ENCODE assay signal across 33 mouse cellular contexts in genomic region chr10:96394210-96394609, GRCm38 (mm10).
"Had no signal": no experiment of that assay in that cellular context is flagged by ENCODE, and none has a peak within 500 bp of the region (broad histone marks: within the 10 kb centered on the region; RNA-seq: fewer than 3 reads in every experiment).

No protein-coding gene starts in this region.

- H3K4me3 ChIP-seq: heart, embryonic 10.5 days; heart, embryonic 12.5 days; heart, embryonic 13.5 days; heart, embryonic 15.5 days; hindbrain, embryonic 10.5 days; hindbrain, embryonic 12.5 days; hindbrain, embryonic 13.5 days; hindbrain, embryonic 15.5 days; intestine, embryonic 15.5 days; kidney, embryonic 15.5 days; layer of hippocampus, adult 2 months had no signal

- H3K4me1 ChIP-seq: heart, embryonic 10.5 days; heart, embryonic 12.5 days; heart, embryonic 13.5 days; heart, embryonic 15.5 days; hindbrain, embryonic 13.5 days; intestine, embryonic 15.5 days had no signal

- H3K4me2 ChIP-seq: heart, embryonic 11.5 days; heart, embryonic 12.5 days; heart, embryonic 13.5 days; heart, embryonic 15.5 days; hindbrain, embryonic 12.5 days; hindbrain, embryonic 13.5 days; hindbrain, embryonic 14.5 days; hindbrain, embryonic 15.5 days; intestine, embryonic 15.5 days; kidney, embryonic 15.5 days had no signal

- H3K9me3 ChIP-seq: heart, embryonic 10.5 days; heart, embryonic 12.5 days; heart, embryonic 13.5 days; heart, embryonic 15.5 days; hindbrain, embryonic 10.5 days; hindbrain, embryonic 12.5 days; hindbrain, embryonic 13.5 days; hindbrain, embryonic 15.5 days; intestine, embryonic 15.5 days; kidney, embryonic 15.5 days had no signal

- H3K9ac ChIP-seq: heart, embryonic 12.5 days; heart, embryonic 13.5 days; heart, embryonic 15.5 days; hindbrain, embryonic 12.5 days; hindbrain, embryonic 13.5 days; hindbrain, embryonic 14.5 days; hindbrain, embryonic 15.5 days; intestine, embryonic 15.5 days; kidney, embryonic 15.5 days had no signal

- DNase-seq: heart, postnatal 10 days; heart, postnatal 14 days; heart, postnatal 4 days; kidney, adult 11 months; kidney, adult 18-20 months; kidney, adult 2 months; kidney, adult 8-10 months; kidney, adult 9 months; kidney, postnatal 10 days; kidney, postnatal 14 days; kidney, postnatal 25 days; kidney, postnatal 36 days; kidney, postnatal 4 days; layer of hippocampus, adult 9-11 months; layer of hippocampus, postnatal 36 days had no signal

- H3K27ac ChIP-seq: heart, embryonic 10.5 days; heart, embryonic 13.5 days; heart, embryonic 15.5 days; hindbrain, embryonic 10.5 days; hindbrain, embryonic 12.5 days; hindbrain, embryonic 13.5 days; hindbrain, embryonic 14.5 days; hindbrain, embryonic 15.5 days; hindbrain, postnatal 0 days; intestine, embryonic 15.5 days; kidney, embryonic 15.5 days; kidney, postnatal 0 days; layer of hippocampus, adult 2 months had no signal

- H3K36me3 ChIP-seq: heart, embryonic 10.5 days; heart, embryonic 12.5 days; heart, embryonic 13.5 days; heart, embryonic 15.5 days; hindbrain, embryonic 10.5 days; hindbrain, embryonic 12.5 days; hindbrain, embryonic 13.5 days; hindbrain, embryonic 15.5 days; intestine, embryonic 15.5 days; kidney, embryonic 15.5 days had no signal

- H3K27me3 ChIP-seq: heart, embryonic 12.5 days; heart, embryonic 13.5 days; heart, embryonic 15.5 days; hindbrain, embryonic 12.5 days; hindbrain, embryonic 13.5 days; hindbrain, embryonic 15.5 days; intestine, embryonic 15.5 days; kidney, embryonic 15.5 days had no signal

- ATAC-seq: hindbrain, embryonic 16.5 days; hindbrain, postnatal 0 days; inflammation-experienced regulatory T-cells, adult 6 months; intestine, postnatal 0 days had no signal
